Mouse (Mus musculus): ENCODE data around the gene Mbd6.
A peak's percentile ranks its signal among the peaks of the same experiment; 100 is the strongest.

- TF ChIP-seq POLR2A (IDR thresholded peaks at IDR 0.05; ENCODE audit: insufficient read depth, low read depth, low read length), result no peak
- TF ChIP-seq CTCF (IDR thresholded peaks at IDR 0.05), result peak; percentile 32
Measured at GRCm38 (mm10) chr10:127233141-127233540, 55.7 kb downstream of the Mbd6 start.

Measured in heart, adult 2 months (tissue).